Mouse (Mus musculus) cerebellum, postnatal 4 days (tissue): ENCODE results near the gene Mkln1.

Source experiments
- DNase-seq, 2 experiments: peaks; one replicate each; pipeline ENCODE4 v3.0.0; 2022; ENCODE audit warnings: low spot score in 2 of 2, mixed read lengths in 1 of 2

The Mkln1 gene

DNA sequence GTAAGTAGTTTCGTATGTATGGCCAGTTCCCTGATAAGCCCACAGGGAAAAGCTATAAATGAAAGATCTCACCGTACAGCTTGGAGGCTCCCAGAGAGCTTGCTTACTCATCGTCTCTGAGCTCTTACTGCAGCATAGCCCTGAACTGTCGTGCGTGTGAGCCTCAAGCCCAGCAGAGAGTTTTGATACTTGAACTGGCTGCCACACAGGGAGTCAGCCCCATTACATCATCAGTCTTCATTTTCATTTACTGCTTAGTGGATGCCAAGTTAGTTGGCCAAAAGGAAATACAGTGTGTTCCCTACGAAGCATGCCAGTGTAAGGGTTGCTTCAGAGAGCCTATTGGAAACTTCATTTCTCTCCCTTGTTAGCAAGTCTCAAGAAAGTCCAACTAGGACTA, 115.2 kb downstream of the Mkln1 start:
- DNase-seq: no peak

DNA sequence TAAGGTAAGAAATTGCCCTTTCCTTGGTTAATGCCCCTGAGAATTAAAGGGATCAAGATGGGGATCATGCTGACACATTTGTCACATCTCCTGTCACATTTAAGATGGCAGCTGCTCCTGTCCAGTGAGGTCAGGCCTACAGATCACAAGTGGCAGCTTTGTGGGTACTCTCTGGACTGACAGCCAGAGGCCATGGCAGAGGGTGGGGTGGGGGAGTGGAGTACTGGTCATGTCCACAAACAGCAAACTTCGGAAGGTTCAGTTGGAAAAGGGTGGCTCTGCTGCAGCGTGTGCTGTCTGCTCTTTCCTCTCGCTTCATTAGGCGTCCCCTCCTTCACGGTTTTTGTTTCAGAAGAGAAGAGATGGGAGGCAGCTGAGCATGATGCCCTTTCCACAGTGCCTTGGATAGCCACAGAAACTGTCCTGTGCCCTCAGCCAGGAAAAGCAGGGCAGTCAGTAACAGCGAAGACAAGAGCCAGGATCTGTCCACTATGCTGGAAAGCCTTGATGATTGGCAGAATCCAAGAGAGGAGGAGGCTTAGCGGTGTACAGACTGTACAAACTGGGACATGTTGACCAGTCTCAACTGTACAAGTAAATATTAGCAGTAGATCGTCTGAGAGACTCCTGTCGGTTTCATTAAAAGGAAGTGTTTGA, 119.3 kb downstream of the Mkln1 start:
- DNase-seq: no peak

DNA sequence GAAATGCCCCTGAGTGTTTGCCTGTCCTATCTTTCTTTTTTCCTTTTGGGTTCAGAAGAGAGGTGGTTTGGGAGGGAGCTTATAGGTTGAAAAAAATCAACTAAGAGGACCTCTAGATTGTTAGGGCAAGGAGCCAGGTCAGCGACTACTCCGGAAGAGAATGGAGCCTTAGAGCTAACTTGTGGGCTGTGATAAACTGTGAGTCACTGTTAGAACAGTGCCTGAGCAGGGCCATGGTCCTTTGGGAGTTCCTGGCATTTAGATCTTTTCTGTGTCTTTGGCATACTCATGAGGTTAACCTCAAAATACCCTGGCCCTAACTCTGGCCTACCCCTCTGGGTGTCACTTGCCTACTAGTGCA, 119.8 kb downstream of the Mkln1 start:
- no peak for DNase-seq

DNA sequence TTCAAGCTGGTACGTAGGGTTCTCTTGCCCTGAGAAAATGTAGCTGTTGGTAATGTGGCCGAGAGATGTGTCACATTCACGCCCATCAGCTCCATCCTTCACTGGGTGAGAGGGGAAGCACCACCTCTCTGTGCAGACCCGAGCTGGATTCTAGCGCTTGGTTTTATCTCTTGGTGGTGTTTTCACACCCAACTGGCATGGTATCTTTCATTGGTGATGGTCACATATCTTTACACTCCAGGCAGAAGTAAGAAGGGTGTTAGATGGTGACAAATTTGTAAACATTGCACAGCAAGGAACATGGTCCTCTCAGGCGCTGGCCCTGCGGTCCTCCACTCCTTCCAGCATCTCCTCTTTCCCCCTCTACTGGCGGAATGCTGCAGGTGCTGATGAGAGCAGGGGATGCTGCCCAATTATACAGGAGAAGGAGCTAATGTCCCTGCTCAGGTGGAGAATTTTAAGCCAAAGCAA, 120.5 kb downstream of the Mkln1 start:
- DNase-seq: peak in 1 of 2 experiments; percentile 37

DNA sequence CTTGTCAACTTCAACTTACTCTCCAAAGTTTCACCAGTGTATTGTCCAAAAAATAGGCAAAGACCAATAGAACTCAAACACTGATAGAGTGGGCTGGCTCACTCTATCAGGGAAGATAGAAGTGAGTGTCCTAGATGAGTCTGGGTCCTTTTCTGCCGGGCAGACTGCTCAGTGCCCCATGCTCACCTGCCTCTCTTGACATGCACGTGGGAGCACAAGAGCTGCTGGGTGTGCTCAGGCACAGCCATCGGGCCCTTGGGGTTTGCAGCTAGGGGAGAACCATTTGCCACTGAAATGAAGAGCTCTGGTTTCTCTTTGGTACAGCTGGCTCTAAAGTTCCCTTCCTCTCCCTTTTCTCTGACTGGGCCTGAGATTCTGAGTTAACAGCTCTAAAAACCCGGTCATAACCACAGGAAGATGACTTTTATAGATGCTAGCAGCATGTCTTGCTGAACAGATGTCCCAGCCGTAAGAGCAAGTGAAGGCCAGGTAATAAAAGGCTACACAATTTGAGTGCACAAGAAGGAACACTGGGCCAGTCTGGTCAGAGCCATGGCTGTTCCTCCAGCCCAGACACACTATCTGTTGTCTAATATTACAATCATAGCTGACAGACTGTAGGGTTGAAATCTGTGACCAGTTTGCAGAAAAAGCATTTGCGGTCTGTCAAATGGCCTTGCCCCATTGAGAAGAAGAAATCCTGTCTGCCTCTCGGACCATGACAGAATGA, 122.1 kb downstream of the Mkln1 start:
- DNase-seq: no peak

DNA sequence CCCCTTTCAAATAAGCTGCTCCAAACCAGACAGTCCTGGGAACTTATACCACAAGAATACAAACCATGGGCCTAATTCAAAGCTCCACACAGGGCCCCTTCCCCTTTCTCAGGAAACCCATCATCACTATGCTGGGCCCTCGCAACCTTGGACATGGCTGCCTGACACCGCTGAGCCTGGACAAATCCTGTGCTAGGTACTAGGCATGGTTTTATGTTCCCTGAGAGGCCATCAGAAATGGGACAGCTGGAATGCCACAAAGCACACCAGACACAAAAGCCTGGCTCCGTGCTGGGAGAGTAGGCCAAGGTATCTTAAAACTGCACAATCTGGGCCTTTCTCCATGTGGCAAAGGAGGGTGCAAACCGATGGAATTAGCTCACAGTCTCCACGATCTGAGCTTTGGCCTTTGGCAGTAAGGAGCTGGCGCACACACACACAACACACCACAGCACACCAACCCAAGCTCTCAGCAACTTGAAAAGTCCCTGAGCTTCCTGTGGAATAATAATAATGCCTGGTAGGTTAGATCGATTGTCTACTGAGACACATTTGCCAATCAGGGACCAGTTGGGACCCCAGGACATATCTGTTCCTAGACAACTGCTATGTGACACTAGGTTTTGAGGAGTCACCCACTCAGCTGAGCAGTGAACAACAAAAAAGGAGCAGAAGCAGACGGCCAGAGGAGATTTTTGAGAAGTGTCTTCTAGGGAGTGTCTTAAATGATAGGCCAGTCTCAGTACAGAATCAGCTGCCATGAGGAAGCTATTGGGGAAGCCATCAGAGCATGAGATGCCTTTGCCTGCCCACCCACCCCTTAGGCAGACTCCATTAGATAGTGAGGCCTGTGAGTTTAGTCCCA, 123.2 kb downstream of the Mkln1 start:
- no peak for DNase-seq

DNA sequence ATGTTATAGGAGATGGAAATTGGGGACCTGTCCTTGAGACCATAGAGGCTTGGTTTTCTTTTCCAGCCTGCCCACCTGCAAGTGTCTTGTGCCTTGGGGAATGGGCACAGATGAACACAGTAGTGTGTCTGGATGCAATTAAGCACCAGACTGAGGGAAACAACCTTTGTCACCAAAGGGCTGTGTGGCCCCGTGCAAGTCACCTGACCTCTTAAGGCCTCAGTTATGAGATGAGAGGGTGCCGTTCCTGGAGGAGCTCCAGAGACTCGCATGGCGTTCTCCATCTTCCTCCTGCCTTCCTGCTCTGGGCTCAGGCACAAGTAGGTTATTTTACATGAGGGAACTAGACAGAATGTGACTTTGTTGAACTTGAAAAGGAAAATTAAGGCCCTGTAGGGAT, 123.9 kb downstream of the Mkln1 start:
- no peak for DNase-seq

DNA sequence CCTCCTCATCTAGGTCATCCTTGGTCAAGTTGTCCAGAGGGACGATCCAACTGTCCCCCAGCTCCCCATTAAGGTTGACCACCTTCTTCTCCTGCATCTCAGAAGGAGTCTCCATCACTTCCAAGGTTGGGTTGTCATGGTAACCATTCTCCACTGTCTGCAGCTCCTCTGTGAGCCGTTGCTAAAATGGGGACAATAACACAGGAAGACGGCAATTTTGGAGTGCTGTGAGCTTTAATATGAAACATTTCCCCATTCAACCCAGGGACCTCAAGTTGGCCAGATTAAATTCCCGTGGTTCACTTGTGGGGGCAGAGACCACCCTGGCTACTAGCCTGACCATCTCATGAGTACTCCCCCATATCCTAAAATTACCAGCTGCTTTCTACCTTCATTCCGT, 124.5 kb downstream of the Mkln1 start:
- no peak for DNase-seq

DNA sequence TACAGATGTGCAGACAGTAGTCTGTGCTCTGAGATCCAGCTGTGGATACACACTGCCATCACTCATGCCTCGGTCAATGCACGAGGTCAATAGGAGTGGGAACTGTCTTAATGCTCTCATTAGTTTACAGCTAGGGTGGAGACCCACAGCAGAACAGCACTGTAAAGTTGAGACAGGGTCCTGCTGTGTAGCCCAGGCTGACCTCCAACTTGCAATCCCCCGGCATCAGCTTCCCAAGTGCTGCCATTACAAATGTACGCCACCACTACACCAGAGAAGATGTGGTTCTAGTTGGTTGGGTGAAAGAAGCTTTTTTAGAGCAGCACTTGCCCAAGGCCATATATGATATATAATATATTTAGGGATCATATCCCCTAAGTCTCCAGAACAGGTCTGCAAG, 125.1 kb downstream of the Mkln1 start:
- DNase-seq: no peak

DNA sequence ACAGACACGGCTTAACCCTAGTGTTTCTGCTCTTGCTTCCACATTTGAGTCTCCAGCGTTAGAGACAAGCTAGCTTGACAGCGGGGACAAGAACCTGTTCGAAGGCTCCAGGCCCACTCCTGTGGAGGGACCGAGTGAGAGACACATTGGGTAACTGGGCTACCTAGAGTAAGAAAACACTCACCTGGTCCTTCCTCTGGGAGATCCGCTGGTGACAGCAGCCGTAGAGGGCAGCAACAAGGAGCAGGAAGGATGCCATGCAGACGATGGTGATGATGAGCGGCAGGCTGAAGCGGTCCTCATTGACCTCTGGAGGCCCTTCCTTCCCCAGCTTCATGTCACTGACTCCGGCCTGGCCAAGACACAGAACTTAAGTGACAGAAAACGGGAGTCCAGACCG, 125.6 kb downstream of the Mkln1 start:
- DNase-seq: no peak

DNA sequence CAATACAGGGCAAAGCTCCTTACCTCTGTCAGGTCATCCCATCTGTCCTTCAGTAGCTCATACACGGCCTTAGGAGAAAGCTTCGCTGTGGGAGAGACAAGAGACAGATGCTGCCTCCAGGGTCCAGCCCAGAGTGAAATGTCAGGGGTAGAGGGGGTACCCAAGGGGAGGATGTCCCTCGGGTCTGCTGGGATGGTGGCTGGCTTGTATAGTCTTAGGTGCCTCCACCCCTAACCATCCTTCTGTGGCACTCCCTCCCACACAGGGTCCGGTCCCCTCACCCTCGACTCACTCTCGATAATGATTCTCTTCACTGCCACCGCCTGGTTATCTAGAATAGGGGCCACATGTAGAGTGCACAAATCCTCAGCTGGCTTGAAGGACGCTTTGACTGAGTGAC, 126.1 kb downstream of the Mkln1 start:
- DNase-seq: no peak

DNA sequence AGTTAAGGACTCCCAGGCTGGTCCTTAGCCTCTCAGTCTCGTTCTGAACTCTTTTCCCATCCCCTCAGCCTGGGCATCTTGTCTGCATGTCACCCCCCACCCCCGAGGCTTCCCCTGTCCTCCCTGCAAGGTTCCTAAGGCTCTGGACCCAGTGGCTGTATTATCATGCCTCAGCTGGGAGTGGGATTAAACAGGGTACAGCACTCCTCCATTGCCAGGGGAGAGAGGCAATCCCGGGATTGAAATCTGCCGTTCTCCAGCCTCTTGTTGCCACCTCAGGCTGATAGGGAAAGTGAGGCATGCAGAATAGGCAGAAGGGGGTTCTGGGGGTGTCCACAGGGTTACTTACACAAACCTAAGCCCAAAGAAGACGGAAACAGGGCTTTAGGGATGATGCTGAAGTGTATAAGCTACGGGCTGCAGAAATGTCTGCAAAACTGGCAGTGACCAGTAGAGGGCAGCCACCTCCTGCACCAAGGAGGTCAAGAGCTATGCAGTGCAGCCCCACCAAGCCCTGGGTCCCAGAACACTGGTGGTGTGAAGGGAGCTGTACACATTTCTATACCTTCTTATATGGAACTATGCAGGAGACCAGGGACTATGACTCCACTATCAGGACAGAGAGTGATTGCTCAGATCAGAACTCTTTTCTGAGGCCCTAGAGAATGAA, 126.8 kb downstream of the Mkln1 start:
- DNase-seq: peak; percentile 53 to 66

DNA sequence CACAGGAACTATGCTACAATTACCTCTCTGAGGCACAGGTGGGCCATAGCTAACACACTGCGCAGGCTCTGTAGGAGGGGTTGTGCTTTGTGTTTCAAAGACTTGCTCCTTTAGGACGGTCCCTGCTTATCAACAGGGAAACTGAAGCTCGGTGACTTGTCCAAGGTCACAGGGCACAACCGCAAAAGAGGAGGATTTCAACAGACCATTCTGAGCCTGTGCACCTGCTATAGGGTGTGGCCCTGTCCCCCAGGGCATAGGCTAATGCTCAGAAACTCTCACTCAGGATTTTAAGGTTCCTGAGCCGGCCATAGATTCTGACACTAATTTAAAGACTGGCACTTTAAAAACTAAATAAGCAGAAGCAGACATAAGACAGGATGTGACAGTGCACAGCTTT, 128.4 kb downstream of the Mkln1 start:
- DNase-seq: no peak

DNA sequence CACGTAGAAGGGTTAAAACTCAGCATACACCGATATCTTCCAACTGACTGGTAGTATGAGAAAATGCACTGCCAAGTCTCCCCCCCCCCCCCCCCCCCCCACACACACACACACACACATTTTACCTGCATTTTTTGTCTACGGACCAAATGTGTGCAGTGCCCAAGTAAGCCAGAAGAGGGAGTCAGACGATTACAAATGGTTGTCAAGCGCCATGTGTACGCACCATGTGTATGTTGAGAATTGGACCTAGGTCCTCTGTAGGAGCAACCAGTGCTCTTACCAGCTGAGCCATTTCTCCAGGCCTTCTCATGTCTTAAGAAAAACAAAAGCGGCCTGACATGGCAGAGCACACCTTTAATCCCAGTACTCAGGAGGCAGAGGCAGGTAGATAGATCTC, 129.4 kb downstream of the Mkln1 start:
- DNase-seq: peak in 1 of 2 experiments; percentile 62

DNA sequence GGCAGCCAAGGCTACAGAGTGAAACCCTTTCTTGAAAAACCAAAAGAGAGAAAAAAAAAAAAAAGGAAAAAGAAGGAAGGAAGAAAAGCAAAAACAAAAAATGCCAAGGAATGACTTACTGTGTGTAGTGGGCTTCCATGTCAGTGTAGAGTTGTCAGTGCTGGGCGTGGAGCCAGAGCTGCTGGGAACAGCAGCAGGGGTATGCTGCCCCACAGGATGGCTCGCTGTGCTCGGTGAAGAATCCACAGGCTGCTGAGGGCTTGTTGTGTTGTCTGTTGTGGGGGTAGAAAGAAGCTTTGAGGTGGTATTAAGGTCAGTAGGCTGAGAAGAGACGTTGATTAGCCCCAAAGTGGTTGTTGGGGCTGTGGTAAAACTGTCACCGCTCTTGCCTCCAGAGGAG, 129.8 kb downstream of the Mkln1 start:
- no peak for DNase-seq

DNA sequence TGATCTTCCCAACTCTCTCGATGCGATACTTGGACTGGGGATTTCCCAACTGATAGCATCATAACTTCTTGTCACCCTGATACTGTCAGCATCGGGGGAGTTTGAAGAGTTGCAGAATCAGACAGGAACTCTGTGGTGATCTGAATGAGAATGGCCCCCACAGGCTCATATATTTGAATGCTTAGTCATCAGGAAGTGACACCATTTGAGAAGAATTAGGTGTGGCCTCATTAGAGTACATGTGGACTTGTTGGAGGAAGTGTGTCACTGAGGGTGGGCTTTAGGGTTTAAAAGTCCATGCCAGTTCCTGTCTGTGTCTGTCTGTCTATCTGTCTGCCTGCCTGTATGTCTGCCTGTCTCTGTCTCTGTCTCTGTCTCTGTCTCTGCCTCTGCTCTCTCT, 133.3 kb downstream of the Mkln1 start:
- no peak for DNase-seq

DNA sequence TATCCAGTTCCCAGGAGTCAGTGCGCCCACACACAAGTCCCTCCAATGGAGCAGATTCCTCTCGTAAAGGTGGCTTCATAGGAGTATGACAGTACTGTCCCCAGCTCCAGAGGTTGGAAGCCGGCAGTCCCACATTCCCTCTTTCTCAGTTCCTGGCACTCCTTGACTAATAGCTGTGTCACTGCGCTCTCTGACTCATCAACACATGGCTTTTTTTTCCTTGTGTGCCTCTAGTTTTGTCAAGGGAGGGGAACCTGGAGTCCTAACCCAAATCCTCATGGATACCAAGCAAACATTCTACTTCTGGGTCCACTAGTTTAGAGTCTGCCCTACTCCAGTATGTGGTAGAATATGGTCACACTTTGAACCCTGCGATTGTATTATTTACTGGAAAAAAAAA, 136.2 kb downstream of the Mkln1 start:
- DNase-seq: no peak

DNA sequence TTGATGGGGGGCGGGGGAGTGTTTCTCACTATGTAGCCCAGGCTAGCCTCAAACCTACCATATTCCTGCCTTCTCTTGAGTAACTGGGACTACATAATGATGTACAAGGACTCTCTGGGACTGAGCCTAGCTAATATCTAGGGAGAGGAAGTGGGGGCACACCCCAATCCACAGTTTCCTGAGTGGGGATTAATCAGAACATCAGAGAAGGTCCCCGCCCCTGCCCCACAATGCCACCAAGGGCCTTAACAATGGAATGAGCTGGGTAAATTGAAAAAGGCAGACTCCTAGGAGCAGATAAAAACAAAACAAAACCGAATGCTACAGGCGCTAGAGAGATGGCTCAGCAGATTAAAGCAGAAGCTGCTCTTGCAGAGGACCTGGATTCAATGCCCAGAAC, 138.7 kb downstream of the Mkln1 start:
- DNase-seq: no peak

DNA sequence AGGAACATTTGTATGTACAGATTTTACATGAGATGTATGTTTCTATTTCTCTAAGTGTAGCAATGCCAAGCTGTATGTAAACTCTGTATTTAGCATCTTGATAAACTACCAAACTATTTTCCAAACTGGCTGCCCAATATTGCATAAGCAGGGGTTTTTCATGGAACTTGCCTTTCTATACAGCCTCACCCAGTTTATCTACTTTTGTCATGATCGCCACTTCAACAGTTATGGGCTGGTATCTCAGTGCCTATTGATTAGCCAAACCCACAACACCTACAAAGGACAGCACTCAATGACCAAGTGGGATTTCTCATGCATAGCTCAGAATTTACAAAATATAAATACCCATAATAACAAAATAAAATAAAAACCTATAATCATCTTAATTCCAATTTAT, 139.6 kb downstream of the Mkln1 start:
- no peak for DNase-seq

DNA sequence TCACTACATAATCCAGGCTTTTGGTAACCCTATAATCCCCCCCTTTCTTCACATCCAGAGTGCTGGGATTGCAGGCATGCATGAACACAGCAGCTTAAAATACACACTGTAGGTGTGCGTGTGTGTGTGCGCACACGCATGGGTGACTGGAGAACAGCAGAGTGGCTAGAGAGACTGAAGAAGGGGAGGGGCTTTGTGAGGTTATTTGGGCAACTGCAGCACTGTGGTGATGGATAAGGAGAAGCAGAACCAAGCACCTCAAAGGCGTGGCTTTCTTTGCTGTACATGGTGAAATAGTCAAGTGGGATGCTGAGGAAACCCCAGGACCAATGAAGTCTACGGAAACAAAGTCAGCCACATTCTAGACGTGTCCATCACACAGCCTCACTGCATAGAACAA, 141.5 kb downstream of the Mkln1 start:
- no peak for DNase-seq

DNA sequence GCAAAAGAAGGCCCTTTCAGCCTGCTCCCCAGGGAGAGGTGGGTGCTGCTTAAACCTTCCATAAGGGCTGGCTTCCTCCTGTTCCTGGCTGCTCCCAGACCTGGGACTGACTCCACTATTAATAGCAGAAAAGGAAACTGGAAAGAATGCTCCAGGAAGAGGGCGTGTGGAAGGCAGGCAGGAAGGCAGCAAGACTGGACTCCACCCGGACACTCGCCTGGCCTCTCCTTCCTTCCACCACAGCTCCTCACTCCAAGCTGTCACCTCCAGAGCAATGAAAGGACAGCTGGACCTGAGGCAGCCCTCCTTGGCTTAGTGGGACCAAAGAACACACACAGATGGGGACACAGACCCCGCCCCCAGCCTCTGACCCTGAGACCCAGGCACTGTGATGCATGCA, 145.8 kb downstream of the Mkln1 start:
- no peak for DNase-seq
